Mouse (Mus musculus) layer of hippocampus, postnatal 25 days (tissue): ENCODE data around the gene Cd164. TPM values are rescaled to one million over a fixed set of nuclear protein-coding genes. Genes with fewer than 3 reads are reported as not detected.
A peak's percentile ranks its signal among the peaks of the same experiment; 100 is the strongest.

Experiments used
- DNase-seq, 2 experiments: peaks; one replicate each; pipeline ENCODE4 v3.0.0; 2022; ENCODE audit warnings: mixed read lengths in 2 of 2, low spot score in 1 of 2; ENCODE audit errors: extremely low spot score in 1 of 2
- total RNA-seq, 2 experiments: library from RNA; stranded (reverse); gene quantifications; 2 replicates each; pipeline ENCODE4 v1.2.3; 2021

The Cd164 gene
- total RNA-seq, 2 experiments from 2014 or later: 55.8 to 58.1 TPM

GRCm38 (mm10) chr10:41544481-41545190, 25.4 kb downstream of the Cd164 start:
- no peak for DNase-seq

DNA sequence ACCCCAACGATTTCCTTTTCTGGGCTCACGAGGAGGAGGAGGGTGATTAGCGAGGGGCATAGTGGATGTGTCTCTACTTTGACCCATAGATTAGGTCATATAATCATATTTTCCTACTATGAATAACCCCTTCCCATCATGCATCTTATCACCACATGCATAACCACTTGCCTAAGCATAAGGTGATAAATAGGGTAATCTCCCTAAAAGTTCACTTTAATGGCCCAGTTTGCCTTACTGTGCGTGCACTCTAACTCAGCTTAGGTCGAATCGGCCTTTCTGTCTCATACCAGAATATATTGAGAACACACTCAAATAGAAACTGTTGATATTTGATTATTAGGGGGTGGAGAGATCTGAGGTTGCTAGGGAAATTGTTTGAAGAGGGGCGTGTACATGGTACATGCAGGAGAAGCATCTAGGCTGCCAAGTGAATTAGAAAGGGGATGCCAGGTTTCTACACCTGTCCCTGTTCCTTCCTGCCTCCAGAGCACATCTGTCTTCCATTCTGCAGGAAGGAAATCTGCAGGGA, 26.1 kb downstream of the Cd164 start:
- no peak for DNase-seq

DNA sequence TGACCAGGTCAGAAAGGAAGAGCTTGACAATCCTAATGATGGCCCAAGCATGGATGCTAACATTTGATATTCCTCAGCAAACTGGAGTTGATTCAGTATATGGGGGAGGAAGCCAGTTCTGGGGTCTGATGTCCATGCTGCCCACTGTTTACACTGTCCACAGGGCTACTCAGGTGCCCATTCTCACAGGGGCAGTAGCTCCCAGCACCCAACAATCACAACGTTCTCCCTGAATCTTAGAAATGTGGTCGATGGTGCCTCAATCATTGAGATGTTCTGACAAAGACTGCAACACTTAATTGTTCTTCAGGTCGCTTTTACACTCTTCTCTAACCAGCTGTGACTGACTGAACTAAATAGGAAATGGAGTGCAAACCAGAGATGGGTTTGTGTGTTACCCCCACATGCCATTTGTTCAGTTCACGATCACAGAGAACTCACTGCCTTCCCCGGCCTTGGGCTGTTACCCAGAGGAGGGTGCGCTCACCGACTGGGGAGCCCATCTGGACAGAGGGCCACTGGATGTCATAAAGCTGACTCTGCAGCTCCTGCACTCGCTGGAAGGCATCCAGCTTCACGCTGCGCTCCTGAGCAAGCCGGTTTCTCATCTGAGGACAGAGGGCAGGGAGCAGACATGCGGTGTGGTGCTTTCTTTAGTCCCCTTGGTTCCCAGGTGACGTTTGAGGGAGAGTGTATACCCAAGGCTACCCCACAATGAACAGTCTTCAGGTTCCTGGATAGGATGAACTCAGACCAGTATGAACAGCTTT, 27.4 kb downstream of the Cd164 start:
- no peak for DNase-seq

GRCm38 (mm10) chr10:41550711-41551110, 31.5 kb downstream of the Cd164 start:
- DNase-seq: no peak

GRCm38 (mm10) chr10:41552319-41552718, 33.1 kb downstream of the Cd164 start:
- DNase-seq: no peak

GRCm38 (mm10) chr10:41552847-41553589, 33.8 kb downstream of the Cd164 start:
- peak in 1 of 2 experiments; percentile 12 for DNase-seq

DNA sequence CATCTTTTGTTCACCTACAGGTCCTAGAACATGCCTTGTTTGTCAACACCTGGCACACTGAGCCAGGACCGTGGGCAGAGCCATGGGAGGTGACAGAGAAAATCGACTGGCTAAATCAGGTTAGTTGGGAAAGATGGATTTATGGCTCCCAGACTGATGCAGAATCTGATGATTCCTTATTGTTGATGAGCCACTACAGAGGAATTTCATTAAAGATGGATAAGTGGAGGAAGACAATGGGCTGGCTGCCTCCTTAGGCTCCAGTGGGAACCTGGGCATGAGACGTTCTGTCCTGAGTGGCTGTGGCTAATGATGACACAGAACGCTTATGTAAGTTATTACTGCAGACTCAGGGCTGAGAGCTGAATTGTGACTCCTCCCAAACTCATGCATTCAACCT, 34.5 kb downstream of the Cd164 start:
- DNase-seq: no peak

DNA sequence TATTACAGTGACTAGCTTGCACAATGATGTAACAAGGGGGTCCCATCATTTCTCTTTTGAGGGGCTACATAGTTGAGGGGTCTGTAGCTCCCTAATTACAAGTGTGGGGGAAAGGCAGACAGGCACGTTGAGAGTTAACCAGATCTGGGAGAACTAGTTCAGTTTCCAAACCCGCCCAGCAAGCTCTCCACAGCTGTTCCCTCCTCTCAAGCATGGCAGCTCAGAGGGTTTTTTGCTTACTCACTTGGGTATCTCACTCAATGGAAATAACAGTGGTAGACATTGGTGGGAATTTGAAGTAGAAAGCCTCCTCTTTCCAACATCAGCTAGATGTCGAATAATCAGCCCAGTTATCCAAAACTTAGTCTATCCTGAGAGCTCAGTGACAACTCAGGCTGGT, 35.9 kb downstream of the Cd164 start:
- no peak for DNase-seq

DNA sequence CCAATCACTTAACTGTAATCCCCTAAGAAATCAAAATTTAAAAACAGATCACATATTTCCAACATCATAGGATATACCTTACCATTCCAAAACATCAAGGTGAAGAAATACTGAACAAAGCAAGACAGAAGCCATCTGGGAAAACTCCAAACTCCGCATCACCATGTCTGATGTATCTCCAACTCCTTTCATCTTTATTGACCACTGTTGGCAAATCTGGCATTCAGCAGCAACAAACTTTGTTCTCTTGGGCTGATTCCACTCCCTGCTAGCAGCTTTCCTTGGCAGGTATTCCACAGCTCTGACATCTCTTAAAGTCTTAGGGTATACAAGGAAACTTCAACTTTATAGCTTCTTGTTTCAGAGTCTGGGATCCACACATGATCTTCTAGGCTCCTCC, 39.2 kb downstream of the Cd164 start:
- no peak for DNase-seq

- no peak for DNase-seq
Observed at GRCm38 (mm10) chr10:41561701-41562395, 42.6 kb downstream of the Cd164 start.

DNA sequence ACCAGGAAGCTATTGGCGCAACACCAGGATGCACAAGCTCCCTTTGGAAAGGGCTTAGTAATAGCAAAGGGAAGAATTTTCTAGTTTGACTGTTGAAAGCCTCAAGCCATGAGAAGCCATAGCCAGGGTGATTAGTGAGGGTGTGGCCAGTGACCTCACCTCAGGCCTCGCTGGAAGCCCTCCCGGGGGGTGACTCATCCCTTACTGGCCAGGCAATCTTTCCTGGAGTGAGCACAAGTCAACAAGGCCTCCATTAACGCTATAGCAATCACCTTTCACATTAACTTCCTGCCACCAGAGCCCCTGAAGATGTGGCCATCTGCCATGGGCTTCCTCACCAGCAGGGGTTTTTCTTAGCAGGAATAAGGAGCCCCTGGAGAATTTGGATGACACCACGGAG, 45.9 kb downstream of the Cd164 start:
- no peak for DNase-seq

GRCm38 (mm10) chr10:41568306-41568705, 49.1 kb downstream of the Cd164 start:
- DNase-seq: no peak

GRCm38 (mm10) chr10:41571065-41571464, 51.9 kb downstream of the Cd164 start:
- no peak for DNase-seq

DNA sequence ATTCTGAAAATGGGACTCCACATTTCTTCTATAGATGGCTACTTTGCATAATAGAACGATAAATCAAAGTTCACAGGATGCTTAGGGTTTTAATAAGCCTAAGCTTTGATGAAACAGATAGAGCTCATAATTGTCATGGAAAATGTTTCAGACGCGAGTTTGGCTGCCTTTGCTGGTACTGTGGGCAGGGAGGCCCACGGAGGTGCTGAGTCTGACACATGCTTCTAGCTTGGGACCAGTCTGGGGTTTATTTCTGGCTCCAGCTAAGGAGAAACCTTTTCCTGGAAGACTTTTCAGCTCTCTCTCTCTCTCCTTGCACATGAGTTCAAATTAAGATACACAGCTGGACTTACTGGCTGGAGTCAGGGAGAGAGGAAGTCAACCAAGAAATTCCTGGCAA, 53.1 kb downstream of the Cd164 start:
- DNase-seq: no peak

- DNase-seq: no peak
Observed at GRCm38 (mm10) chr10:41573190-41573589, 54.0 kb downstream of the Cd164 start.

GRCm38 (mm10) chr10:41575451-41576327, 56.5 kb downstream of the Cd164 start:
- DNase-seq: no peak

DNA sequence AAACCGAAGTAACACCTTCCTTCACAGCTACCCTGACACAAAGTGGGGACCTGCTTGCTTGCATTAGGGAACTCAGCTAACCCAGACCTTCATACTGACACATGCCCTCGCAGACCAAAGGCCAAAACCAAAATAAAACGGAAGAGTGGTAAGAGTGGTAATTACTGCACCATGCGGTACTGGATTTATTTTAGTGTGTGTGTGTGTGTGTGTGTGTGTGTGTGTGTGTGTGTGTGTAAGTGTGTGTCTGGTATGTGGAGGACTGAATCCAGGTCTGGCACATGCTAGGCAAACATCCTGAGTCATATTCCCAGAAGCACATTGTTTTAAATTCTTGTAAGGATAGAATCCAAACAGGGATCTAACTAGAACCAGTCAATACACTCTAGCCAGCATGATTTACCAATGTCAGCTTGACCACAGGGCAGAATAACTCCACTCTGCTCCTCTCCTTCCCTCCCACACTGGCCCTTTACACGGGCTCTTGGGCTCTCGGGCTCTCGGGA, 57.2 kb downstream of the Cd164 start:
- no peak for DNase-seq

- no peak for DNase-seq
Observed at GRCm38 (mm10) chr10:41578541-41578940, 59.3 kb downstream of the Cd164 start.

GRCm38 (mm10) chr10:41580441-41580840, 61.2 kb downstream of the Cd164 start:
- DNase-seq: no peak
